Mouse (Mus musculus): ENCODE measurements around the gene Acly.
"Not testable (repeated sequence)": the region's sequence is repeated elsewhere in the genome, so short reads cannot be mapped to it uniquely, and the experiment has no call there.

Gene Acly

GRCm38 (mm10) chr11:100544832-100545745 lies 17.3 kb upstream of the Acly start, which contains the start of gene Ttc25:
Gene Ttc25, plus strand, starts transcription at chr11:100545607.
- peak; percentile 91 for DNase-seq

DNA sequence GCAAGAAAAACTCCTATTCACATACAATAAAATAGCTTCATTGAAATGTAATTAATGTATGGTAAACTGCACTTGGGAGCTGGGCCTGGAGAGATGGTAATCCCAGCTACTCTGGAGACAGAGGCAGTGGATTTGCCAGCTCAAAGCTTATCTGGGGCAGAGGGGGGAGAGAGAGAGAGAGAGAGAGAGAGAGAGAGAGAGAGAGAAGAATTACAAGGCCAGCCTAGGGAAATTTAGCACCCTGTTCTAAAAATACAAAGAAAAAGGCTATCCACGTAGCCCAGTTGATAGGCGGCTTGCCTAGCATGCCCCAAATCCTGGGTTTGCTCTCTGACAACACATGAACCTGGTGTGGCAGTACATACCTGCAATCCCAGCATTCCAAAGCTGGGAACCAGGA lies 13.8 kb upstream of the Acly start:
- DNase-seq, result no peak

GRCm38 (mm10) chr11:100540966-100541365 lies 13.2 kb upstream of the Acly start:
- DNase-seq, result no peak

DNA sequence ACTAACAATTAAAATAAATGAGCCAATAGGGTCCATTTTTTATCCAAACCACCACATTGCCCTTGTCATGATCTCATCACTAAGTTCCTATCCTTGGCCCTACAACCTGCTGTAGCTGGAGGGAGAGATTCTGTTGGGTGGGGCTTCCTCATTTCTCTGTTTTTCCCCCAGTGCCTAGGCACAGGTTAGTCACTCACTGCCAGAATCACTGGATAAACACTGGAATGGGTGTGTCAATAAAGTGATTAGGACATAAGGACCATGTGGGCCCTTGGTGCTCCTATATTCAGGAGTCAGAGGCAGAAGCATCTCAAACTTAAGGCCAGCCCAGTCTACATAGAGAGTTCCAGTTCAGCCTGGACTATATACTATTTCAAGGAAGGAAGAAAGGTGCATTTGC lies 8.7 kb upstream of the Acly start:
- DNase-seq, result no peak

GRCm38 (mm10) chr11:100535996-100536395 lies 8.2 kb upstream of the Acly start:
- DNase-seq, result no peak

DNA sequence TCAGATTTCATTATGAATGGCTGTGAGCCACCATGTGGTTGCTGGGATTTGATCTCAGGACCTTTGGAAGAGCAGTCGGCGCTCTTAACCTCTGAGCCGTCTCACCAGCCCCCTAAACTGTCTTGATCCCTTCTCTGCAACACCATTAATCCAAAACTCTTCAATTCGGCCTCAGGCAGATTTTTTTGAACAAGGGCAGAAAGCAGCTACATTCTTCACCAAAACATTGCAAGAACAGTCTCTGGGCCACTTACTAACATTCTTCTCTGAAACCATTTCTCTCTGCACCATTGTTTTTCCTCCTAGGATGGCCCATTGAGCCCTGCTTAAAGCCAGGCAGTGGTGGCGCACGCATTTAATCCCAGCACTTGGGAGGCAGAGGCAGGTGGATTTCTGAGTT lies 7.0 kb upstream of the Acly start:
- DNase-seq, result not testable (repeated sequence)

GRCm38 (mm10) chr11:100534411-100534810 lies 6.6 kb upstream of the Acly start:
- DNase-seq, result not testable (repeated sequence)

DNA sequence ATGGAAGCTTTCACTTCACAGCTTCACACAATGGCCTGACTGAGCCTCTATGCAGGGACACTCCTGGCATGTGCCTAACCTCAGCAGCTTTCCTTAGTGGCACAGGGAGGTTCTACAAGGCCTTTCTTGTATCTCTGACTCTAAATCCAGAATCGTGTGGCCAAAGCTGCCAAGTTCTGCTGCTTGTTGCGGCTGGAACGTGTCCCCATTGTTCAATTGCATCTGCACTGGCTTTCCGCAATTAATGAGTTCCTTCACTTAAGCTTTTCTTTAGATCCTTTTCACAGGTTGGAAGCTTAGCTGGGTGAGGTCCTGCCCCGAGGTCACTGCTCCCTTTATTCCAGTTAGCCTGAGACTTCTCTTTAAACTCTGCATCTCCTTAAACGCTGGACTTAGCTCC lies 6.1 kb upstream of the Acly start:
- DNase-seq, result no peak

DNA sequence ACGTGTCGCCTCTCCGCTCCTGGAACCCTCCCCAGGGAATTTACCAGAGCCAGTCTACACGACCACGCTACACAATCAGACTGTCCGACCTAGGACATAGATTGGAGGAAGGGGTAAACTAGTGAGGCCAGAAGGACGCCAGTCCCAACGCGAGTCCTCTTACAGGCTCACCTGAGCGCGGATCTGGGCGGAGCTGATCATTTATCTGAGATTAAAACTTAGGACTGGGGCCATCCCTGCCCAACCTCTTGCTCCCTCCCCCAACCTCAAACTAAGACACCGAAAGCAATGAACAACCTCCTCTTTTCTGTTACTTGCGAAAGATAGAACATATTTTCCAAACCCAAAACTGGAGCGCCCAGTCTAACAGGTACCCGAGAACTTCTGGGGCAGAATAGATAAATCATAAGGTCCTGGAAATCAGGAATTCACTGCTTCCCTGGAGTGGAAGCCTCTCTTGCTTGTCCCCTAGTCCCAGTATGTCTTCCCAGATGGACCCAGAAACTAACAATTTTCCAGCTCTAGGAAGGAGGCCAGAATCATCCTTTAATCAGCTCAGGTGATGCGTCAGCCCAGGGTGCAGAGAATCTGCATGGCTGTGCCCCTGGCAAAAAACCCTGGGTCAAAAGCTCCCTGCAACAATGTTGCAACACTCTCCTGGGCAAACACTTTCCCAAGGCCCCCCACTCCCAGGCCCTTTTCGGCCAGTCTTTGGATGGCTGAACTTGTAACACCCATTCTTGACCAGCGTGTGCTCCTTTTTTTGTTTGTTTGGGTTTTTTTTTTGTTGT lies 770 bp upstream of the Acly start:
- DNase-seq, result no peak

GRCm38 (mm10) chr11:100527066-100527457 lies 738 bp downstream of the Acly start:
- DNase-seq, result peak; percentile 68

DNA sequence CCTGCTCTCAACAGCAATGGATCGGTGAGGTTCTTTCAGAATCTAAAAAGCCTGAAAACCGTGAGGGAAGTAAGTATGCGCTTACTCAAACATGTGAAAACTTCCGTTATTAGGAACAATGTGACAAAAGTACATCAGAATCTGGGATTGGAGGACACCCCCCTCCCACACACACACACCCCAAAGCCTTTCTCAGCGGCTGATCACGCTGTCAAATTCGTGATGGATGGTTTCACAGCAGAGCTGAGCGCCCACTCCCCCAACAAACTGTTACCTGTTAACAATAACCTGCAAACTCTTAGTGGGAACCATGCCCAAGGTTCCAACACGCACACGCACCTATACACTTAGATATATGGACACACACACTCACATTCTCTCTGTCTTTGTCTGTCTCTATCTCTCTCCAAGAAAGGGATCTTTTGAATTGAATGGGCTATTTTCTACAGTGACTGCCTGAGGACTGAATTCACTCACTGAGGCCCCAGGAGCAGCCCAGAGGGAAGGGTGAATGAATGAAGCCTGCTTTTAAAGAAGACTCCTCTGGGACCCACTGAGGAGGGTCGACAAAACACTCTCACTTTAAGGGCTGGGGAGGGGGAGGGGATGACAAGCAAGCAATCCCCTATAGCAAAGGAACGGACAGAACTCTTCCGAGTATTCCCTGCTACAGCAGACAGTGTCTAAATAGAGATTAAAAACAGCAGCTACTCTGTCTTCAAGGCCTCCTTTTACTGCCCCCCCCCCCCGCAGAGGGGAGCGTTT lies 1.6 kb downstream of the Acly start:
- no peak for DNase-seq

DNA sequence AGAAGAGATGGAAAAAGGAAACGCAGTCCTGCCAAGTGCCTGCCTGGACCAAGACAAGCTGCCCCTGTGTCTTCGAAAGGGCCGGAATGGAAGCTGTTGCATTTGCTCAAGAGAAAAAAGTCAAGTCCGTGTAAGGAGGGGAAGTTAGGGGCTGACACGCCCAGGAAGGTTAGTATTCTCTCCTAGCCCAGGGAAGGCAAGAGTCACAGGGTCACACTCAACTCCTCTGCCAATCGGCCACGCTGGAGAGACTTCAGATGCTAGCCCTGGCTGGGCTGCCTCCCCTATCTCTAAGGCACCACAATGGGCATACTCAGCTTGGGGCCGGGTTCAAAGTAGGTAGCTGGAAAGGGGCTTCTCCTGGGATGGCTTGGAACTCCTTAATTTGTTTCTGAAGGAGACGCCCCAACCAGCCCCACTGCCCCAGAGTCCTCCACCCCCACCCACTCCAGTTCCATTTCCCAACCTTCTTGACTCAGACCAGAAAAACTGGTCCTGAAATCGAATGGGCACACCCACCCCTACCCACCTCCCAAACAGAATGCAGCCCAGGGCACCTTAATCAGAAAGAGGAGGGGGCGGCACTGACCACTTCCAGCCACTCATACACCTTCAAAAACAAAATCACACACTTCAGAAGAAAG lies 2.7 kb downstream of the Acly start:
- DNase-seq, result no peak

GRCm38 (mm10) chr11:100524358-100524757 lies 3.4 kb downstream of the Acly start:
- no peak for DNase-seq

- DNase-seq, result no peak
These were observed 7.0 kb downstream of the Acly start for GRCm38 (mm10) chr11:100520838-100521237.

DNA sequence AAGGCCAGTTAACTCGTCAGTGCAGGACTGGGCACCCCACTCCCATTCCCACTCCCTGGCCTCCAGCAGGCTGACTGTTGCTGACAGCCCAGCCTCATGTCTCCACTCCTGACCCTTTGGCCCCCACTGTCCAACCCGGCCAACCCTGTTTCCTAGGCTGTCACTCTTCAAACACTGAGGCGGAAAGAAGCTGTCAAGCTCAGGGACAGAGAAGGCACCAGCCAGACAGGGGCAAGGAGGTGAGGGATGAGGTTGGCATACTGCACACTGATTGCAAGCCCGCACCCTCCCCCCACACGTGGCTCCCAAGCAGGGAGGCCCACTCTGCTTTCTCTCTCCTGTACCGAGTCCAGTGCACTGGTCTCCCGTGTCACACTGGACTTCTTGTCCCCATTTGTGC lies 8.6 kb downstream of the Acly start:
- DNase-seq, result no peak

- DNase-seq, result no peak
These were observed 9.6 kb downstream of the Acly start for GRCm38 (mm10) chr11:100518188-100518591.

DNA sequence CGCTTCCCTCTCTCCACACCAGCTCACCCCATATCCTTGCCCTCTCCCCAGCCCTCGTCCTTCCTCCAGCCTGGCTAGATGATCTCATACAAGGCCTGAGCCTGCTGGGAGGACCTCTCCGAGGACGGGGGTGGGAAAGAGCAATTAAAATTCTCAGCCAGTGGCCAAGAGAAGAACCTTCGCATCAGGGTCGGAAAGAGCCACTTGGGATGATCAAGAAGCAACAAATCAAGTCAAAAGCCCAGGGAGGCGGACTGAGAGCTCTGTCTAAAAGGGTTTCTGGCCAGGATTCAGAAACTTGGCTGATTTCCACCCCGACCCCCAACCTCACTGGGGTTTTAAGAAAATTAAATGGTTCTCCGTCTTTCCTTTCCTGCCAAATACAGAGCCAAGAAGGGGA lies 11.5 kb downstream of the Acly start:
- no peak for DNase-seq

GRCm38 (mm10) chr11:100515789-100516188 lies 12.0 kb downstream of the Acly start:
- DNase-seq, result no peak

GRCm38 (mm10) chr11:100515061-100515460 lies 12.7 kb downstream of the Acly start:
- DNase-seq, result no peak

- DNase-seq, result no peak
These were observed 14.1 kb downstream of the Acly start for GRCm38 (mm10) chr11:100513716-100514115.

DNA sequence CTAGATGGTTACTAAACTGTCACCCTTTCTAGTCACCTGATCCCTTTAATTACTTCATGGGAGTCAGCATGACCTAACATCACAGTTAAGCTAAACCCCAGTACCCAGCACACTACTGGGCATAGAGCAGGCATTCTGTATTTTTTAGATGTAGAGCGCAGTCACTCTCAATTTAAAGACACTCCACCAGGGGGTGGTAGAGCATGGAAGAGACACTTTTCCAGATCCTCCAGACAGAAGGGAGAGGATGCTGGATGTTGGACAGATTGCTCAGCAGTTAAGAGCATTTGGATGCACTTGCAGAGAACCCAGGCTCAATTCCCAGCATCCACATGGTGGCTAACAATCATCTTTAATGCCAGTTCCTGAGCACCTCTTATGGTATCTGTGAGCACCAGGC lies 15.4 kb downstream of the Acly start:
- no peak for DNase-seq

GRCm38 (mm10) chr11:100510556-100510955 lies 17.2 kb downstream of the Acly start:
- no peak for DNase-seq

GRCm38 (mm10) chr11:100505997-100506396 lies 21.8 kb downstream of the Acly start:
- DNase-seq, result no peak

Measured in liver (tissue).